Mouse (Mus musculus): ENCODE data around the gene Ccnd3. TPM values are rescaled to one million over a fixed set of nuclear protein-coding genes. Genes with fewer than 3 reads are reported as not detected.

Gene Ccnd3
- total and polyA plus RNA-seq, 2 experiments from 2014 or later: 41.1 to 52.6 TPM

GRCm38 (mm10) chr17:47484993-47485392, 19.9 kb upstream of the Ccnd3 start:
- no peaks in the 10 kb centered on the region for H3K9me3 ChIP-seq (ENCODE audit: low read length)
- no peak overlapping the region for H3K4me3 ChIP-seq (ENCODE audit: low read depth, low read length)
- ATAC-seq (ENCODE audit: low FRiP score): no peak
- H3K4me2 ChIP-seq (ENCODE audit: low read depth, low read length, poor library complexity, severe bottlenecking): no peak overlapping the region
- no peak for TF ChIP-seq CTCF (IDR thresholded peaks at IDR 0.05)
- H3K27ac ChIP-seq (ENCODE audit: low read depth, low read length): no peak overlapping the region
- no peak overlapping the region for H3K9ac ChIP-seq (replicated peaks; ENCODE audit: low read length, poor library complexity, severe bottlenecking)
- H3K36me3 ChIP-seq (ENCODE audit: insufficient read depth, low read length): peaks cover 16% of the 10 kb centered on the region
- DNase-seq (ENCODE audit: low spot score): no peak
- H3K4me1 ChIP-seq (ENCODE audit: insufficient read depth, low read length): no peaks in the 10 kb centered on the region
- WGBS: 8% methylated on average over 3 of the region's 3 CpGs
- no peaks in the 10 kb centered on the region for H3K27me3 ChIP-seq (ENCODE audit: insufficient read depth, low read length)

GRCm38 (mm10) chr17:47485791-47486190, 19.1 kb upstream of the Ccnd3 start:
- H3K9ac ChIP-seq (replicated peaks; ENCODE audit: low read length, poor library complexity, severe bottlenecking): no peak overlapping the region
- DNase-seq (ENCODE audit: low spot score): peak; percentile 28

GRCm38 (mm10) chr17:47490791-47491190, 14.1 kb upstream of the Ccnd3 start:
- H3K4me1 ChIP-seq (ENCODE audit: insufficient read depth, low read length): no peaks in the 10 kb centered on the region
- no peak overlapping the region for H3K9ac ChIP-seq (replicated peaks; ENCODE audit: low read length, poor library complexity, severe bottlenecking)
- peaks cover 60% of the 10 kb centered on the region for H3K36me3 ChIP-seq (ENCODE audit: insufficient read depth, low read length)
- H3K4me2 ChIP-seq (ENCODE audit: low read depth, low read length, poor library complexity, severe bottlenecking): no peak overlapping the region
- DNase-seq (ENCODE audit: low spot score): no peak
- WGBS: 78% methylated on average over 9 of the region's 9 CpGs
- TF ChIP-seq CTCF (IDR thresholded peaks at IDR 0.05): peak; percentile 27; the same call in 1 of the 2 replicates
- ATAC-seq (ENCODE audit: low FRiP score): no peak
- no peaks in the 10 kb centered on the region for H3K9me3 ChIP-seq (ENCODE audit: low read length)
- H3K27me3 ChIP-seq (ENCODE audit: insufficient read depth, low read length): no peaks in the 10 kb centered on the region
- H3K27ac ChIP-seq (ENCODE audit: low read depth, low read length): no peak overlapping the region
- H3K4me3 ChIP-seq (ENCODE audit: low read depth, low read length): no peak overlapping the region

More at GRCm38 (mm10) chr17:47485791-47486190, 19.1 kb upstream of the Ccnd3 start:
- peaks cover 24% of the 10 kb centered on the region for H3K36me3 ChIP-seq (ENCODE audit: insufficient read depth, low read length)
- no peak overlapping the region for H3K4me3 ChIP-seq (ENCODE audit: low read depth, low read length)
- H3K27me3 ChIP-seq (ENCODE audit: insufficient read depth, low read length): no peaks in the 10 kb centered on the region
- WGBS: 75% methylated on average over 3 of the region's 3 CpGs
- TF ChIP-seq CTCF (IDR thresholded peaks at IDR 0.05): no peak
- H3K27ac ChIP-seq (ENCODE audit: low read depth, low read length): no peak overlapping the region
- no peaks in the 10 kb centered on the region for H3K9me3 ChIP-seq (ENCODE audit: low read length)
- H3K4me1 ChIP-seq (ENCODE audit: insufficient read depth, low read length): no peaks in the 10 kb centered on the region
- no peak for ATAC-seq (ENCODE audit: low FRiP score)
- H3K4me2 ChIP-seq (ENCODE audit: low read depth, low read length, poor library complexity, severe bottlenecking): no peak overlapping the region

GRCm38 (mm10) chr17:47492731-47493130, 12.1 kb upstream of the Ccnd3 start:
- H3K4me2 ChIP-seq (ENCODE audit: low read depth, low read length, poor library complexity, severe bottlenecking): no peak overlapping the region
- H3K27me3 ChIP-seq (ENCODE audit: insufficient read depth, low read length): no peaks in the 10 kb centered on the region
- H3K9ac ChIP-seq (replicated peaks; ENCODE audit: low read length, poor library complexity, severe bottlenecking): no peak overlapping the region
- no peaks in the 10 kb centered on the region for H3K4me1 ChIP-seq (ENCODE audit: insufficient read depth, low read length)
- DNase-seq (ENCODE audit: low spot score) (no peak), ATAC-seq (ENCODE audit: low FRiP score) (no peak)
- H3K4me3 ChIP-seq (ENCODE audit: low read depth, low read length): no peak overlapping the region
- H3K27ac ChIP-seq (ENCODE audit: low read depth, low read length): no peak overlapping the region
- TF ChIP-seq CTCF (IDR thresholded peaks at IDR 0.05): no peak
- no peaks in the 10 kb centered on the region for H3K9me3 ChIP-seq (ENCODE audit: low read length)
- peaks cover 72% of the 10 kb centered on the region for H3K36me3 ChIP-seq (ENCODE audit: insufficient read depth, low read length)
- 81% methylated on average over 6 of the region's 6 CpGs for WGBS

GRCm38 (mm10) chr17:47493653-47494052, 11.2 kb upstream of the Ccnd3 start:
- Histone ChIP-seq H3K4me1 (ENCODE audit: insufficient read depth, low read length) (no peaks in the 10 kb centered on the region), H3K4me3 (ENCODE audit: low read depth, low read length) (no peak overlapping the region), H3K9ac (replicated peaks; ENCODE audit: low read length, poor library complexity, severe bottlenecking) (no peak overlapping the region), H3K36me3 (ENCODE audit: insufficient read depth, low read length) (peaks cover 75% of the 10 kb centered on the region), H3K27me3 (ENCODE audit: insufficient read depth, low read length) (no peaks in the 10 kb centered on the region), H3K4me2 (ENCODE audit: low read depth, low read length, poor library complexity, severe bottlenecking) (no peak overlapping the region), H3K27ac (ENCODE audit: low read depth, low read length) (no peak overlapping the region), H3K9me3 (ENCODE audit: low read length) (no peaks in the 10 kb centered on the region)
- 93% methylated on average over 6 of the region's 6 CpGs for WGBS
- ATAC-seq (ENCODE audit: low FRiP score) (no peak), DNase-seq (ENCODE audit: low spot score) (no peak)
- TF ChIP-seq CTCF (IDR thresholded peaks at IDR 0.05): no peak

GRCm38 (mm10) chr17:47494132-47494531, 10.7 kb upstream of the Ccnd3 start:
- Histone ChIP-seq H3K36me3 (ENCODE audit: insufficient read depth, low read length) (peaks cover 71% of the 10 kb centered on the region), H3K27ac (ENCODE audit: low read depth, low read length) (no peak overlapping the region), H3K27me3 (ENCODE audit: insufficient read depth, low read length) (no peaks in the 10 kb centered on the region), H3K9me3 (ENCODE audit: low read length) (no peaks in the 10 kb centered on the region), H3K4me2 (ENCODE audit: low read depth, low read length, poor library complexity, severe bottlenecking) (no peak overlapping the region), H3K4me3 (ENCODE audit: low read depth, low read length) (no peak overlapping the region), H3K9ac (replicated peaks; ENCODE audit: low read length, poor library complexity, severe bottlenecking) (no peak overlapping the region), H3K4me1 (ENCODE audit: insufficient read depth, low read length) (no peaks in the 10 kb centered on the region)
- DNase-seq (ENCODE audit: low spot score): no peak
- WGBS: 91% methylated on average over 11 of the region's 11 CpGs
- TF ChIP-seq CTCF (IDR thresholded peaks at IDR 0.05): no peak
- ATAC-seq (ENCODE audit: low FRiP score): no peak

Measured in midbrain, postnatal 0 days (tissue).